Mouse (Mus musculus) thymus, adult 2 months (tissue): Measurements from ENCODE around the gene Agfg1. TPM values are rescaled to one million over a fixed set of nuclear protein-coding genes. Genes with fewer than 3 reads are reported as not detected.

ENCODE experiments used
- DNase-seq: peaks from one replicate; pipeline ENCODE4 v3.0.0; 2021
- H3K27ac ChIP-seq: fragments of 200-500 bp; 2 replicates; pipeline ENCODE4 v1.5.1; 2012; ENCODE audit warnings: low read length, control low read depth; ENCODE audit not compliant: control insufficient read depth, insufficient read depth
- H3K27me3 ChIP-seq: fragments of 200-500 bp; 2 replicates; pipeline ENCODE4 v1.6.1; 2012; ENCODE audit warnings: mild to moderate bottlenecking, low read length, moderate library complexity, mixed read lengths; ENCODE audit not compliant: control insufficient read depth, insufficient read depth
- H3K36me3 ChIP-seq: fragments of 200-500 bp; 2 replicates; pipeline ENCODE4 v1.6.1; 2012; ENCODE audit warnings: mild to moderate bottlenecking, low read length, moderate library complexity; ENCODE audit not compliant: control insufficient read depth, insufficient read depth
- H3K4me1 ChIP-seq: fragments of 200-500 bp; replicated peaks from 2 replicates; pipeline ENCODE4 v1.6.1; 2012; ENCODE audit warnings: low read length; ENCODE audit not compliant: control insufficient read depth, insufficient read depth
- H3K4me3 ChIP-seq: fragments of 200-500 bp; 2 replicates; pipeline ENCODE4 v1.5.1; 2012; ENCODE audit warnings: mild to moderate bottlenecking, low read length, control low read depth, moderate library complexity; ENCODE audit not compliant: control insufficient read depth, insufficient read depth
- CTCF ChIP-seq: fragments of 200-500 bp; IDR thresholded peaks from 2 replicates; pipeline ENCODE4 v1.5.1; 2012; ENCODE audit warnings: mild to moderate bottlenecking, control low read depth, low read length, moderate library complexity, borderline replicate concordance; ENCODE audit not compliant: control insufficient read depth, poor library complexity, insufficient read depth; ENCODE audit errors: extremely low read depth
- POLR2A ChIP-seq: fragments of 200-500 bp; IDR thresholded peaks from 2 replicates; pipeline ENCODE4 v1.6.1; 2012; ENCODE audit warnings: mild to moderate bottlenecking, low read length, control low read depth, moderate library complexity; ENCODE audit not compliant: control insufficient read depth, poor library complexity, insufficient read depth; ENCODE audit errors: extremely low read depth
- WGBS: fragments of 180-500 bp; shearing (Covaris S2); methylation state at CpG from one replicate; pipeline ENCODE4 v1.1.7; 2018; 5-methylcytosine and 5-hydroxymethylcytosine counted together
- polyA plus RNA-seq: library from polyadenylated mRNA; depleted of rRNA; stranded (reverse); fragments of >200 nt; gene quantifications from 2 replicates; pipeline ENCODE4 v1.2.3, GENCODE M21; 2012

Gene Agfg1
- polyA plus RNA-seq, 1 experiment, result 75.4 TPM

GRCm38 (mm10) chr1:82820626-82821186, 18.6 kb upstream of the Agfg1 start:
- TF ChIP-seq POLR2A (no peak), CTCF (no peak)

GRCm38 (mm10) chr1:82821846-82822245, 17.4 kb upstream of the Agfg1 start:
- Histone ChIP-seq H3K4me3 (no peak overlapping the region), H3K27ac (no peak overlapping the region), H3K4me1 (peaks cover 6% of the 10 kb centered on the region), H3K27me3 (no peaks in the 10 kb centered on the region), H3K36me3 (no peaks in the 10 kb centered on the region)
- no peak for TF ChIP-seq CTCF
- no peak for TF ChIP-seq POLR2A
- DNase-seq, result no peak
- 90% methylated on average over 3 of the region's 3 CpGs for WGBS

More at GRCm38 (mm10) chr1:82820626-82821186, 18.6 kb upstream of the Agfg1 start:
- no peak overlapping the region for H3K4me3 ChIP-seq
- H3K27me3 ChIP-seq, result no peaks in the 10 kb centered on the region
- H3K4me1 ChIP-seq, result peaks cover 6% of the 10 kb centered on the region
- WGBS, result 75% methylated on average over 3 of the region's 3 CpGs
- no peaks in the 10 kb centered on the region for H3K36me3 ChIP-seq
- H3K27ac ChIP-seq, result no peak overlapping the region
- no peak for DNase-seq

GRCm38 (mm10) chr1:82824147-82824546, 15.1 kb upstream of the Agfg1 start:
- Histone ChIP-seq H3K27ac (no peak overlapping the region), H3K36me3 (no peaks in the 10 kb centered on the region), H3K4me1 (peaks cover 5% of the 10 kb centered on the region), H3K4me3 (no peak overlapping the region), H3K27me3 (no peaks in the 10 kb centered on the region)
- WGBS, result 77% methylated on average over 6 of the region's 6 CpGs
- TF ChIP-seq POLR2A (no peak), CTCF (no peak)
- DNase-seq, result no peak

GRCm38 (mm10) chr1:82825256-82825655, 14.0 kb upstream of the Agfg1 start:
- WGBS, result 96% methylated on average over 2 of the region's 2 CpGs
- H3K36me3 ChIP-seq, result no peaks in the 10 kb centered on the region
- H3K4me1 ChIP-seq, result no peaks in the 10 kb centered on the region
- DNase-seq, result no peak
- H3K4me3 ChIP-seq, result no peak overlapping the region
- no peaks in the 10 kb centered on the region for H3K27me3 ChIP-seq
- TF ChIP-seq POLR2A (no peak), CTCF (no peak)
- no peak overlapping the region for H3K27ac ChIP-seq

GRCm38 (mm10) chr1:82825783-82826182, 13.5 kb upstream of the Agfg1 start:
- no peaks in the 10 kb centered on the region for H3K27me3 ChIP-seq
- no peak overlapping the region for H3K27ac ChIP-seq
- WGBS, result 81% methylated on average over 7 of the region's 7 CpGs
- no peak for DNase-seq
- no peaks in the 10 kb centered on the region for H3K36me3 ChIP-seq
- no peaks in the 10 kb centered on the region for H3K4me1 ChIP-seq
- no peak overlapping the region for H3K4me3 ChIP-seq
- TF ChIP-seq POLR2A (no peak), CTCF (no peak)

GRCm38 (mm10) chr1:82826911-82827310, 12.4 kb upstream of the Agfg1 start:
- H3K27ac ChIP-seq, result no peak overlapping the region
- H3K27me3 ChIP-seq, result no peaks in the 10 kb centered on the region
- H3K4me3 ChIP-seq, result no peak overlapping the region
- 85% methylated on average over 5 of the region's 5 CpGs for WGBS
- H3K4me1 ChIP-seq, result peaks cover 7% of the 10 kb centered on the region
- no peaks in the 10 kb centered on the region for H3K36me3 ChIP-seq
- no peak for TF ChIP-seq CTCF
- TF ChIP-seq POLR2A, result no peak
- DNase-seq, result no peak

- no peak overlapping the region for H3K27ac ChIP-seq
- H3K4me3 ChIP-seq, result no peak overlapping the region
- H3K36me3 ChIP-seq, result no peaks in the 10 kb centered on the region
- no peak for TF ChIP-seq POLR2A
- no peak for TF ChIP-seq CTCF
- H3K4me1 ChIP-seq, result peaks cover 13% of the 10 kb centered on the region
- DNase-seq, result no peak
- 87% methylated on average over 1 of the region's 1 CpGs for WGBS
- no peaks in the 10 kb centered on the region for H3K27me3 ChIP-seq
Measured at GRCm38 (mm10) chr1:82830771-82831170, 8.5 kb upstream of the Agfg1 start.
